Mouse (Mus musculus) kidney, postnatal 25 days (tissue): ENCODE measurements around the gene Tmigd3.
A peak's percentile ranks its signal among the peaks of the same experiment; 100 is the strongest.

Source experiments
- DNase-seq, 2 experiments: peaks; one replicate each; pipeline ENCODE4 v3.0.0; 2021; ENCODE audit warnings: mixed read lengths in 2 of 2

The Tmigd3 gene

DNA sequence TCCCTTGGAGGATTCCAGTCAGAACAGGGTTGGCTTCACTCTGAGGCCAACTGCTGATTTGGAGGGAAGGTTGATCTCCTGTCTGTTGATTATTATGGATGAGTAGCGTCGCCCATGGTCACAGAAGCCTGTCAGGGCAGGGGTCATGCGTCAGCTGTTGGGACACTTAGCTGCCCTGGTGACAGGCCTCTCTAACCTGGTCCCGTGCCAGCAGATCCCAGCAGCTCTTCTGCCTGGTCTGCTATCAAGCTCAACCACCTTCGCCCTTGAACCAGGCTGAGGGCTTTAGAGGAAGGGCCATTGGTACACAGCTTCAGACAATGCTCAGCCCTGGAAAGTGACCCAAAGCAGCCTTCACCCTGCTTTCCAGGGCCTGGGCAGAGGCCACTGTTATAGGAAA is 5.3 kb downstream of the Tmigd3 start:
- DNase-seq = peak; percentile 63 to 72

DNA sequence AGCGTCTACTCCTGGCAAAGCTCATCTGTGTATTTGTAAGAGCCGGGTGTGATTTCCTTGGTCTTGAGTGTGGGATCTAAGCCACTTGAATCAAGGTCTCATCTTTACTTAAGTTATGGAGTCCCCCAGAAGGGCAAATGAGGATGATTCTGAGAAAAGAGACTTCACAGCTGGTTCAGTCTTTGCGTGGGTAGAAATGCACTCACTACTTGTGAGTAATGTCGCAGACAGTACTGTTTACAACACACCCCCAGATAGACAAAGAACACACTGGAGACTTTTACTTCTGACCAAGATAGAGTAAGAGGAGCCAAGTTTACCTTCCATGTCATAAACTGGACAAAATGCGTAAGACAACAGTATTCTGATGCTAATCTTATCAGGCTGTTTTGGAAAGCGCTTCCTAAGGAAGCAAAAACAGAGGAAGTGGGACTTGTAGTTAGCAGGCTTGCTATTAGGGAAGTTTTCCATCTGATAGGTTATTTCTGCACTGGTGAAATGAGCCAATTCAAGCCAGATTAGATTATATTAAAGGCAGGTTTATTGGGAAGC is 6.6 kb downstream of the Tmigd3 start:
- DNase-seq = no peak

DNA sequence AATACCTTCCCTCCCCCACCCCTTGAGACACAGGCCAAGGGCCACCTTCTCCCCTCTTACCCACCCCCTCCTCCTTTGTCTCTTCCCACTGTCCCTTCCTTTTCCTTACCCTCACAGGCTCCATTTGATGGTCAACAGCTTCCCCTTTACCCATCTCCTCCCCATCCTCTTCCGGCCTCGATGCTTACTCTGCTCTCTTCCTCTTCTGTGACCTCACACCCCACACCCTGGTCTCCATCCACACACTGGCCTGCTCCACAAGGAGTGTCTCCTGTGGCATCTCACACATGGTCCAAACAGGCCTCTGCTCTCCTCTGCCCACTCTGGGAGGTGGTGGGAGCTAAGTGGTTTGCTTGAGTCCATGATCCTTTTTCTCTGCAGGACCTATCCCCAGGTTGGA is 7.2 kb downstream of the Tmigd3 start:
- no peak for DNase-seq

DNA sequence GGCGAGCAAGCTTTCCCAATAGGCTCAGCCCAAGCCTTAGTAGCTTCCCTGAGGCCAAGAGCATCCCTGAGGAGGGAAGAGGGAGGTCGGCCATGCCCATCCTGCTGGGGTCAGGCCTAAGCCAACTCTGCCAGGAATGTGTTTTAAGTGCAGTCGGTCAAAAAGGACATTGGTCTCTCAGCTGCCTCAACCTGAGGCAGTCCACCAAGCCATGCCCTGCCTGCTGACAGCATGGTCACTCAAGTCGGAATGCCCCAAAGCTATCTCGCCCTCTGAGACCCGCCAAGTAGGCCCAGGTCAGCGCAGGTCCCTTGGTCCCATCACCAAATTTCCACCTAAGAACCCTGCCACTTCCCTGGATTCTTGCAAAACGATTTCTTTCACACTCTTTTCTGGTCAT is 8.0 kb downstream of the Tmigd3 start:
- no peak for DNase-seq

DNA sequence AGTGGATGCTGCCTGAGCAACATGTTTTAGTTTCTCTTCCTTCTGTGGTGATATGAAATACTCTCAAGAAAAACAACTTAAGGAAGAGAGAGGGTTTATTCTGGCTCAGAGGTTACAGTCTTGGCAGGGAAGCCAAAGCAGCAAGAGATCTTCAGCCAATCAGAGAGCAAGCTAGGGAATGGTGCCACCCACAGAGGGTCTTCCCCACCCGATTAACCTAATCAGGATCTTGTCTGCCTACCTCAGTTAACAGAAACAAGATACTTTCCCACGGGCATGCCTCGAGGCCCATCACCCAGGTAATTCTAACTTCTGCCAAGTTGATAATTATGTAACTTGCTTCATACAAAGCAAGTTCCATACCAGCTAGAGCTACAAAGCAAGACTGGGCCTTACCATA is 9.7 kb downstream of the Tmigd3 start:
- no peak for DNase-seq

DNA sequence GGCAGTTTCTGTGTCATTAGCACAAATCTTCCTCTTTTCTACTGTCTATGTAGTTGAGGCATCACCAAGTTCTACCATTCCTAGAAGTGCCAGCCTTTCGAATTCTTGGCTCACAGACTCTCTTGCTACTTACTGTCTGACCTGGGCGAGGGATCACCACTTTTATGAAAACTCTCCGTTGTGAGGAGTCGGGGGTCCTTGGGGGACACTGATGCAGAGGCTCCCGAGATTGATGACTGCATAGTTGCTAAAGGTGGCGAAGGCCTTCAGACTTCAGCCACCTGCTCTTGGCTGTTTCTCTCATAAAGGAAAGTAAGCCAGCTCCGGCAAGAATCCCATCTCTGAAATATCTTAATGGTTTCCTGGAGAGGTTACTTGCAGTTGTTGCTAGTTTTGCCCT is 11.4 kb downstream of the Tmigd3 start:
- DNase-seq = no peak

DNA sequence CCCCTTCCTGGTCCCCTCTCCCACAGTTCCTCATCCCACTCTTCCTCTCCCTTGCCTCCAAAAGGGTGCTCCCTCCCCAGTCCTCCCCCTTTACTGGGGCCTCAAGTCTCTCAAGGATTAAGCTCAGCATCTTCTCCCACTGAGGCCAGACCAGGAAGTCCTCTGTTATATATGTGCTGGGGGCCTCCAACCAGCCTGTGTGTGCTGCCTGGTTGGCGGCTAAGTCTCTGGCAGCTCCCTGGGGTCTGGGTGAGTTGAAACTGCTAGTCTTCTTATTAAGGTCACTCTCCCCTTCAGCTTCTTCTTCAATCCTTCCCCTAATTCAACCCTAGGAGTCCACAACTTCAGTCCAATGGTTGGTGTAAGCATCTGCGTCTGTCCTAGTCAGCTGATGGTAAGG is 12.4 kb downstream of the Tmigd3 start:
- DNase-seq = no peak

DNA sequence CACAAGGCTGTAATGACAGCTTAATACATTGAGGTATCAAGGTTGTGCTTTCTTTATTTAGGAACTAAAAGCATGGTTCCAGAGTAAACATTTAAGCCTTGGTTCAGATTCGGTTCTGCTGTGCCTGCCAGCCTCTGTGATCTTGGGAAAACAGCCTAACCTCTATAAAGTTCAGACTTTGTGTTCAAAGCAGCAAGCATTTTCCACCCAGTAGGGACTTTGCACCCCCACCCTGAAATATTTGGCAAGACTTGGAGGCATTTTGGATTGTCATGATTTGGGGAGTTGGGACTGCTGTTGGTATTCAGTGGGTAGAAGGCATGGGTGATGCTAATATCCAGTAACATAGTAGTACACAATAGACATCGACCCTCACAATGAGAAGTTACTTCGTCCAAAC is 18.3 kb downstream of the Tmigd3 start:
- no peak for DNase-seq

DNA sequence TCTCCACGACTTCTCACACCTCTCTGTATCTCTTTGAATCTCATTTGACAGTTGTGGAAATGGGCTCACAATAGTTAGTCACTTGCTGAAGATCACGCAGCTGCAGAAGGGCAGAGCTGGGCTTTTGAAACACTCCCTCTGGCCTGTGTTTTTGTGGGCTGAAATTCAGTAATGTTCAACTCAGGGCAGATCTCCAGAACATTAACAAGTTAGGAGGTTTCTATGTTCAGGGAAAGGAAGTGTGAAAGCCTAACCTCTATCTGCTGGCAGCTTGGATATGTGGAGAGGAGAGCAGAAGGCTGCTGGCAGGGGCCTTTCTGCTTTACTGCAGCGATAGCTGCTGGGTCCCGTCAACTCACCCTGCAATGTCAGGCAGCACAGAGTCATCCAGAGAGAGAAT is 19.5 kb downstream of the Tmigd3 start:
- no peak for DNase-seq

DNA sequence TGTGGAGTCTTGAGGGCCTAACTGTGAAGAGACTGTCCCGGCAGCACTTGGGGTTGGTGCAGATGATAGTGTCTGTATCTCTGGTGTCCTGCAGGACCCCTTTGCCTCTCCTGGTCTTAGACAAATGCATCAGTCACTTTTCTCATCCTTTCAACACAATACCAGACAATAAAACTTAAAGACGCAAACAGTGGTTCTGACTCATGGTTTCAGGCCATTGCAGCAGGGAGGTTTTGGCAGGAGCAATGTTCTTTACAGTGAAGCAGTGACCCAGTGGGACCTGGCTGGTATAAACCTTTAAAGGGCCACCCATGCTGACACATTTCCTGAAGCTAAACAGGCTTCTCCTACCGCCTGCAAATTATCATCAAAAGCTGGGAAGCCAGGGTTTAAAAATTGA is 20.4 kb downstream of the Tmigd3 start:
- no peak for DNase-seq

DNA sequence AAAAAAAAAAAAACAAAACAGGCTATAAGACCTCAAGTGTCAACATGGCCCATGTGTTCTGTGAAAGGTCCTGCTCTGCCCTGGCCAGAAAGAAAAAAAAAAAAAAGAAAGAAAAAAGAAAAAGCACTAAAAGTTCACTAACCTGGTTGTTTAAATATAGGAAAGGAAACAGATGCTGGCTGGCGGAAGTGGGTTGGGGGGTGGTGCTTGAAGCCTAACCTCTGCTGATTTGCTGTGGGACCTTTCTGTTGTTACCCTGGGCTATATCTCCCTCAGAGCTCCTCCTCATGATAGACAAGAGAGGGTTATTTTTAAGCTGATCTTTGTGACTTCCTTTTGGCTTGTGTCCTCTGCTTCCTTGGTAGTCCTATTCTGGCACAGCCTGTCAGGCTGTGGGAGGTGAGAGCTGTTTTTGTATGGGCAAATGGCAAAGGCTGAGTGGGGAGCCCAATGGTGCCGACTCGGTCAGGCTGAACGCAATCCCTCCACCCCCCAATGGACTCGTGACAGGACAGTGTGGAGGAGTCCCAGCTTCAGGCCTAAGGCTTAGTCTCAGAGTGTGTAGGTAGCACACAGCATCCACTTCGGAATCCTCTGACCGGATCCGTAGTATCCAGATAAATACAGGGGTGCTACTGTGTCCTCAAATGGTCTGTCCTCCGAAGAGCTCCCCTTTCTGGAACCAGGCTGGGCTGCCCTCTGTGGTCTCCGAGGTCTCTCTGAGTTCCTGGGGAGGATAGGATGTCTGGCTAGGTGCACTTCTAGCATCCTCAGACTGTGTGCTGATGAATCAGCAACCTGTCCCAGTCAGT is 21.3 kb downstream of the Tmigd3 start:
- DNase-seq = peak; percentile 36 to 54

DNA sequence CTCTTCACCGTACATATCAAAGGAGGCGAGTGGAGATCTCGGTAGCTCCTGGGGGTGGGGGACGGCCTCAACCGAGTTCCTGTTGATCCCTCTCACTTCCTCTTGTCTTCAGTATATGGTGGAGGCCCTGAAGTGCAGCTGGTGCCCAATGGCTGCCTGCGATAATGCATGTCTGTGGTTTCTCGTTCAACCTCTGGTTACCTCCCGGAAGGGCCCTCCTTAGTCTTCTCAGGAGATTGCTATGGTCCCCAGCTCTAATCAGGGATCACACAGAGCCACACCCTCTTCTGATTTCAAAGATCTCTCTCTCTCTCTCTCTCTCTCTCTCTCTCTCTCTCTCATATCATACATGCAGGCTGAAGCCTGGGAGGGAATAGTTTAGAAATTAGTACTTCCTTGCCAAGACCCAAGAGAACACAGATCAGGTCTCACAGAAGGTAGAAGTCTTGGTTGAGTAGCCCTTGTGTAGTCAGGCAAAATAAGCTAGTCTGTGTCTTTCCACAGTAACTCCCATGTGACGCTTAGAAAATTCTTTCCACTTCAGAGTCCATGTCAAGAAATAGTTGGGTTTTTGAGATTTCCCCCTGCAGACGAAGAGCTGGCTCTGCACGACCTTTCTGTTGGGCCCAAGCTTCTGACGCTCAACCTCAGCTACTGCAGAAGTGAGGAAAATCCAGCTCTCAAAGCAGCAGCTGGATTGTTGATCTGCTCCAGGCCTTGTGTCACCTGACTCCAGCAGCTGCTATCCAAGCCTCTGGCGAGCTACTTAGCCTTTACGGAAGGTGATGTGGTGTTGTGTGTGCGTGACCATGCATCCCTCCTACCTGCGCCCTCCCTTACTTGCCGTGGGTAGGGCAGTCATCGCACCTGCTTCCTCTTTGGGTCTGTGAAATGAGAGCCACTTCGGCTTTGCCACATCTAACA is 22.1 kb downstream of the Tmigd3 start:
- no peak for DNase-seq

DNA sequence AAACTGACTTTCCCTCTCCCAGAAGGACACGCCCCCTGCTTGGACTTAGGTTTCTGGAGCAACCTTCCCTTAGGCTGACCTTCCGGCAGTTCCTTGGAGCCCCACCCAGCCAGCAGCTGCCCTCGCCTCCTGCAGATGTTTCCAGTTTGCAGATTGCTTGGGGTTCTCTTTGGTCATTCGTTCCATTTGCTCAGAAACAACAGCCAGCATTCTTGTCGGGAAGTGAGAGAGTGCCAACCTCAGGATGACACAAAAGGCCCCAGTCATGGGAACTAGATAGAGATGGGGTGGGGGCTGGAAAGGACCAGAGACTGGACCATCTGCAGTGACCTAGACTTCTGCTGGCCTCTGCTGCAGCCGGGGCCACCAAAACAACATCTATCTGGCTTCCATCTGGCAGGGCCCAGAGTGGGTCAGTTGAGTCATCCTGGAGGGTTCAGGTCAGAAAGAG is 23.3 kb downstream of the Tmigd3 start:
- peak; percentile 27 to 65 for DNase-seq

DNA sequence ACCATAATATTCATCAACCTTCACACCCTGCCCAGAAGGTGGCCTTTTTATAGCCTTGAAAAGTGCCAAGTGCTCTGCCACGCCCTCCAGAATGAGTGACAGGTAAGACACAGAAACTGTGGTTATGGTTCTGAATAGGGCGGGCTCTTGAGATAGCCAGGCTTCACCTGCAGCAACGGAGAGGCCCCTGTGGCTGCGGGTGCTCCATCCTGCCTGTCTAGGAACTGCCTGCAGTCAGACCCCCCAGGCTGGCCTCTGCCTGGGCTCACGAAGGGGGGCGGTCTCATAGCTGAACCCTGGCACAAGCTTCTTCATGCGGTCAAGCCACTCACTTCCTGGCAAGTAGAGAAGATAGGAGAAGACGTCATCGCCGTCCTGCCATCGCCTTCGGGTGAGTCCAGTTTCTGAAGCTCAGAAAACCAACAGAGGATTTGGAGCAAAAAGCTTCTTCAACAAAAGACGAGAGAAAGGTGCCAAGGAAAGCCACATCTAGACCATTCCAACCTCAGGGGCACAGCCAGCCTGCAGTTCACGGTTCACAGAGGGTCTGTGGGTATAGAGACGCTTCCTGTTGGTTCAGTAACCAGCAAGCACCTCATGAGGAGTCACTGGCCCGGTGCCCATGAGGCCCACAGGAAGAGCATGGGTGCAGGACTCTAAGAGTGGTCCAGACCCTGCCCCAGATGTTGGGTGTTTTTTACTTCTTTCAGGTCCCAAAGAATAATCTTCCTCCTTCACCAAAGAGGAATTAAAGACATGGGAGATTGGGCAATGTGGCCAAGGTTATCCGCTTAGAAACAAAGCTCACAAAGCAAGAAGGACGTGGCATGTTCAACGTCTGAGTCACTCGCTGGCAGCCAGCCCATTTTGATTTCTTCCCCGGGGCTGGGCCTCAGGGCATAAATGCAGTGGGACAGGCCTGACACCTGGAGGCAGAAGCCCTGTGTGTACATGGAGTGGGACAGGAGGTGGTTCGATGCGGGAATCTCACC is 24.2 kb downstream of the Tmigd3 start:
- DNase-seq = peak; percentile 91

DNA sequence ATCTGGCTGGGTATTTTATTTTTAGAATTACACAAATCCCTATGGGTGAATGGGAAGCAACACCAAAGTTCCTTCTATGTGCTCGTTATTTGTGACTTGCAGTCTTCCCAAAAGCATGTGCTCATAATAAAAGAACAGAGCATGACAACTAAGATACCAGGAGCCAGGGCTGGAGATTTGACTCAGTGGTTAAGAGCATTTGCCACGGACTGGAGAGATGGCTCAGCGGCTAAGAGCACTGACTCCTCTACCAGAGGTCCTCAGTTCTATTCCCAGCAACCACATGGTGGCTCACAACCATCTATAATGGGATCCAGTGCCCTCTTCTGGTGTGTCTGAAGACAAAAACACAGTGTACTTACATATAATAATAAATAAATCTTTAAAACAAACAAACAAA is 26.1 kb downstream of the Tmigd3 start:
- no peak for DNase-seq

DNA sequence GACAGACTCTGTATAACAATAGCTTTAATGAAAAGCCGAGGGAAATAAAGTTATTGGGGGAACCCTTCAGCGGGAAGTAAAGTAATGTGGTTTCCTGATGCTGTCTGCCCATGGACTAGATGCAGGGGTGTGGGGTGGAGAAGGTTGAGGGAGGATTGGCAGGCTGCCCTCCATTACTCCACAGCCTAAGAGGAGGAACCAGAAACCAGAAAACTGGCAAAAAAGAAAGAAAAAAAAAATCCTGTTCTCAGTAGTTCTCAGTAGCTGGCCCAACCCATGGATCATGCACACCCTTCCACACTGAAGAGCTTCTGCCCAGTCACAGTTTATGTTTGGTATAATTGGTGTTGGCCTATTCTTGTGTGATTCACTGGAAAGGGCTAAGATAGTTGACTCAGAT is 27.6 kb downstream of the Tmigd3 start:
- peak in 1 of 2 experiments; percentile 26 for DNase-seq

DNA sequence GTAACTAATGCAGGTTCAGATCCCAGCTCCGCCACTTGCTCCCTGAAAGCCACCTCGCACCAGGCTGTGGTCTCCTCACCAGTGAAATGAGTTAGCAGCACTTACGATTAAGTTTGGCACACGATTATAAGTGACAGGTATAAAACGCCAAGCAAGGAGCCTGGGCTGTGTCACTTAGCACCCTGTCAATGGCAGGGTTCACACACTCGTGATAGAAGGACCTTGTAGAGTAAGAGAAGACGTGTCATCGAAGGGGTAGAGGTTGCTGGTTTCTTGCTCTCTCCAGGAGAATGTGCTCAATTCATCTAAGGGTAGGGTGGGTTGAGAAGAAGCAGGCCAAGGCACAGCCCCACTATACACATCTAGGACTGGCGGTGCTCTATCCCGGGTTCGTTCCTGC is 28.2 kb downstream of the Tmigd3 start:
- DNase-seq = no peak

DNA sequence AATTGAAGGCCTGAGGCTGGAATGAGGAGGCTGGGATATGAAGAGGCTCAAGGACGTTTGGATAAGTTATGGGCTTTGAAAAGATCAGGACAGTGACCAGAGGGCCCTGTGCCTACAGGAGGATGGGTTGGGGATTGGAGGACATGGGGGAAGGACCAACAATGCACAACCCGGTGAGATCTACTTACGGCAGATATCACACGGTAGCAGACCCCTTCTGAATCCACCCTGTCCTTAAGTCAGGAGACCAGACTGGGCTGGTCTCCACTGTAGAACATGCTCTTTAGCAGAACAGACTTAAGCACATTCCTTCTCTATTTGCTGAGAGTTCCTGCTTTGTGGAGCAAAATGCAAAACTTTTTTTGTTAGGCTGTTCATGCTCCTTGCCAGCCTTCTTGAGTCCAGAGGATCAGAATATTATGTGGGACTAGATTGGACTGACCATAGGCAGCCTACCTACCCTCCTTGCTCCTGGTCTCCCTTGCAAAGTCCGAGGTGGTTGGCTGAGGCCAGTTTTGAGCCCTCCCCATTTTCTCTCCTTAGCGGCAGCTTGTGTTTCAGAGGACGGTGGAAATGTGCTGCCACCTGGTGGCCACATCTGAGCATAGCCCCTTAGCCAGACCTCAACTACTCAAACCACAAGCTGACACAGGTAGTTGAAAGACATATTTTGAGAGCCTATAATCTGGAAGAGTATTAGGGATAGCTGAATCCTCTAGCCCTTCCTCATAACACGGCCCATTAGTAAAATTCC is 28.9 kb downstream of the Tmigd3 start:
- peak; percentile 82 to 88 for DNase-seq

DNA sequence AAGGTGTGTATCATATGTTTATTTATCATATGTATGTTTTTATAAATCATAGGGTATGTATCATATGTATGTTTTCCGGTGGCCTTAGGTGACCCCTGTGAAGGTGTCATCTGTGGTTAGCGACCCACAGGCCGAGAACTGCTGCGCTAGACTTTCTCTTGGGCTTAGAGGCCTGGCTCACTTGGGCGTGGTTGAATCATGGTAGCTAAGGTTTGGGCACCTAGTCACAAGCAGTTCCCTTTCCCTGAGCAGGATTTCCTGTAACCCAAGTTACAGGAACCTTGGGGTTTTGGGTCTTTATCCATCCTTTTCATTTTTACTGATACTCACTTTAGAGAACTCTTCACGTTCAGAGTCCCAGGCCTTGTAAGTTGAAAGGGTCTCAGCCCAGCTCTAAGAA is 29.6 kb downstream of the Tmigd3 start:
- DNase-seq = no peak

DNA sequence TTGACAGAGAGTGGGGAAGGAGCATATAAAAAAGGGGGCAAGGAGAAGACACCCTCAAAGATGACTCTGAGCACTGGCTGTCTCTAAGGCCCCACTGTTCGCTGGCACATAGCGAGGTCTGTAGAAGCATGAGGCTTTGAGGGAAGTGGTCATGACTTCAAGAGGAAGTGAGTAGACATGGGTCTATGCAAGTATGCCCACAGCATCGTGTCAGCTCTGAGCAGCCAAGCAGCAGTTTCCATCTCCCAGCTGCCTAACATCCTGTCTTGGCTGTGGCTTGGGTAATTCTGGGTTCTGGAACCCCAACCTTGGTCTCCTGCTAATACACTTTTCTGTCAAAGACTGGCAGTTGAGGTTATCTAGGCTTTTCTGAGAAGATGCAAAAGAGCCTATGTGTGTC is 30.0 kb downstream of the Tmigd3 start:
- DNase-seq = no peak

DNA sequence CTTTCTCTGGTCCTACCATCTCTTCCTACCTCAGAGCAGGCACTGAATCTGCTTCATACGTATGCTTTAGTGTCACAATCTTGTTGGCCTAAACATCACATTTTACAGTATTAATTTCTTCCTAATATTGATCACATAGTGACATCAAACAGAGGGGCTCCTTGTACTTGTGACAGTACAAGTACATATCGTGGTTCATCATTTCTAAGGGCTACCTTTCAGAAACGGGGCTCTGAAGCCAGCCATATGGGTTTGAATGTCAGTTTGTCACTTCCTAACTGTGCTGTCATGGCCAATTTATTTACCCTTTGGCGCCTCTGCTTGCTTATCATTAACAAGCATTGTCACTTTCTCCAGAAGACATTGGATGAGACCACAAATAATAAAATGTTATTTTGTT is 30.8 kb downstream of the Tmigd3 start:
- DNase-seq = no peak

DNA sequence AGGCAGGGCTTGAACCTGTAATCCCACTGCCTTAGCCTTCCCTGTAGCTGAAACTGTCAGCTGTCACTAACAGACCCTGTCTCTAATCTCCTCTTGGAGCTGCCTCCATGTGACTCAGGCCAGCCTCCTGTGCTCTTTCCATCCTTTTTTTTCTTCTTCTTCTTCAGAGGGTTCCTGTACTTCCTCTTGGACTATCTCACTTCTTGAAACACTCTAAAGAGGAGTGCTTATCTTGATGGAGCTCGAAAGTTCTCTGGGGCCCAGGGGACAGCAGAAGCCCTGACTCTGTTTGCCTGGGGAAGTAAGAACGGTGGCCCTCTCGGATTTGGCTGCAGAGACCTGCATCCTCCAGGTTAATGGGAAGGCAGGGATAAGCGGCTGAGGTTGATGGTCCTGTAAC is 33.5 kb downstream of the Tmigd3 start:
- DNase-seq = no peak
